Mouse (Mus musculus): ENCODE results near the gene Mtnr1a.

GRCm38 (mm10) chr8:45052618-45053017 is 16.3 kb upstream of the Mtnr1a start:
- no peak for TF ChIP-seq CTCF (IDR thresholded peaks at IDR 0.05; ENCODE audit: insufficient read depth, low read length)
- no peak for TF ChIP-seq POLR2A (IDR thresholded peaks at IDR 0.05; ENCODE audit: borderline replicate concordance, extremely low read depth, low read depth, low read length)

All from lung, adult 2 months (tissue).